Mouse (Mus musculus) bone marrow macrophage, adult 2 months (primary cell): Measurements from ENCODE around the gene Gm39566.

ENCODE experiments used
- CTCF ChIP-seq: IDR thresholded peaks from 2 replicates; pipeline ENCODE4 v1.5.1; 2012; ENCODE audit warnings: low read depth, mild to moderate bottlenecking, low read length, moderate library complexity
- POLR2A ChIP-seq: IDR thresholded peaks from 2 replicates; pipeline ENCODE4 v1.6.1; 2012; ENCODE audit warnings: mild to moderate bottlenecking, low read depth, low read length, borderline replicate concordance

- TF ChIP-seq POLR2A (no peak), CTCF (no peak)
These were observed 15.0 kb downstream of the Gm39566 start for GRCm38 (mm10) chr11:69800138-69800391.
